Mouse (Mus musculus) midbrain, embryonic 15.5 days (tissue): ENCODE data around the gene Gm20708. TPM values are rescaled to one million over a fixed set of nuclear protein-coding genes. Genes with fewer than 3 reads are reported as not detected.

Experiments used
- ATAC-seq: fragments of 200-750 bp; cut with Nextera tagmentation; replicated peaks from 2 replicates; pipeline ENCODE4 v1.8.0; 2017; ENCODE audit warnings: moderate TSS enrichment
- H3K27ac ChIP-seq: fragments of 300-500 bp; sonication (generic); 2 replicates; pipeline ENCODE4 v1.5.1; 2015; ENCODE audit warnings: mild to moderate bottlenecking, inconsistent platforms
- H3K27me3 ChIP-seq: fragments of 300-500 bp; sonication (generic); replicated peaks from 2 replicates; pipeline ENCODE4 v1.6.1; 2015; ENCODE audit warnings: inconsistent platforms
- H3K36me3 ChIP-seq: fragments of 300-500 bp; sonication (generic); replicated peaks from 2 replicates; pipeline ENCODE4 v1.6.1; 2015; ENCODE audit warnings: inconsistent platforms
- H3K4me1 ChIP-seq: fragments of 300-500 bp; sonication (generic); 2 replicates; pipeline ENCODE4 v1.6.1; 2015; ENCODE audit warnings: inconsistent platforms
- H3K4me2 ChIP-seq: fragments of 300-500 bp; sonication (generic); 2 replicates; pipeline ENCODE4 v1.6.1; 2015; ENCODE audit warnings: inconsistent platforms, mild to moderate bottlenecking, moderate library complexity
- H3K4me3 ChIP-seq: fragments of 300-500 bp; sonication (generic); 2 replicates; pipeline ENCODE4 v1.5.1; 2015; ENCODE audit warnings: mild to moderate bottlenecking, inconsistent platforms
- H3K9ac ChIP-seq: fragments of 300-500 bp; sonication (generic); 2 replicates; pipeline ENCODE4 v1.6.1; 2015; ENCODE audit warnings: mild to moderate bottlenecking, inconsistent platforms
- H3K9me3 ChIP-seq: fragments of 300-500 bp; sonication (generic); 2 replicates; pipeline ENCODE4 v1.6.1; 2016; ENCODE audit warnings: inconsistent platforms
- WGBS: fragments of 180-500 bp; shearing (Covaris S2); methylation state at CpG from one replicate; pipeline ENCODE4 v1.1.7; 2015; ENCODE audit warnings: mixed read lengths; 5-methylcytosine and 5-hydroxymethylcytosine counted together
- polyA plus RNA-seq: library from polyadenylated mRNA; unstranded; fragments of >200 nt; fragmentation: Nextera tagmentation; extraction: Ambion mirVana; gene quantifications from 2 replicates; pipeline ENCODE4 v1.2.1, GENCODE M21; 2015

The Gm20708 gene
- polyA plus RNA-seq, 1 experiment from 2014 or later: 1.4 TPM

GRCm38 (mm10) chr11:117847593-117848215 is 38.2 kb downstream of the Gm20708 start:
- Histone ChIP-seq H3K27ac (peak overlapping the region; percentile 99), H3K36me3 (no peaks in the 10 kb centered on the region), H3K9ac (0 out of 2 replicates have a peak overlapping the region, but pooled peaks have one; percentile 93), H3K4me2 (peak overlapping the region; percentile 85), H3K4me3 (peak overlapping the region; percentile 72), H3K4me1 (peaks cover 23% of the 10 kb centered on the region), H3K27me3 (no peaks in the 10 kb centered on the region), H3K9me3 (no peaks in the 10 kb centered on the region)
- 83% methylated on average over 7 of the region's 7 CpGs for WGBS
- no peak for ATAC-seq

- 11% methylated on average over 19 of the region's 19 CpGs for WGBS
- H3K4me2 ChIP-seq: peak overlapping the region; percentile 85
- no peaks in the 10 kb centered on the region for H3K27me3 ChIP-seq
- ATAC-seq: peak; percentile 90
- peaks cover 23% of the 10 kb centered on the region for H3K4me1 ChIP-seq
- peak overlapping the region; percentile 93 for H3K9ac ChIP-seq
- H3K36me3 ChIP-seq: no peaks in the 10 kb centered on the region
- H3K27ac ChIP-seq: peak overlapping the region; percentile 99
- peak overlapping the region; percentile 72 for H3K4me3 ChIP-seq
- no peaks in the 10 kb centered on the region for H3K9me3 ChIP-seq
Measured at GRCm38 (mm10) chr11:117848271-117848984, 39.0 kb downstream of the Gm20708 start.

GRCm38 (mm10) chr11:117848985-117849671 is 39.7 kb downstream of the Gm20708 start, which contains the start of gene Birc5:
TSS of gene Birc5 (plus strand) at chr11:117849251.
- no peaks in the 10 kb centered on the region for H3K27me3 ChIP-seq
- no peaks in the 10 kb centered on the region for H3K36me3 ChIP-seq
- H3K4me3 ChIP-seq: peak within 1 kb of the TSS; percentile 72
- H3K4me2 ChIP-seq: peak within 1 kb of the TSS; percentile 85
- peaks cover 23% of the 10 kb centered on the region for H3K4me1 ChIP-seq
- 1% methylated on average over 50 of the region's 51 CpGs for WGBS
- H3K9me3 ChIP-seq: no peaks in the 10 kb centered on the region
- peak within 1 kb of the TSS; percentile 93 for H3K9ac ChIP-seq
- ATAC-seq: peak; percentile 96
- peak within 1 kb of the TSS; percentile 99 for H3K27ac ChIP-seq

- H3K27me3 ChIP-seq: no peaks in the 10 kb centered on the region
- 96% methylated on average over 3 of the region's 3 CpGs for WGBS
- no peak overlapping the region for H3K4me2 ChIP-seq
- no peaks in the 10 kb centered on the region for H3K9me3 ChIP-seq
- H3K9ac ChIP-seq: no peak overlapping the region
- peaks cover 19% of the 10 kb centered on the region for H3K4me1 ChIP-seq
- ATAC-seq: no peak
- no peak overlapping the region for H3K4me3 ChIP-seq
- no peaks in the 10 kb centered on the region for H3K36me3 ChIP-seq
- no peak overlapping the region for H3K27ac ChIP-seq
Measured at GRCm38 (mm10) chr11:117852875-117853274, 43.4 kb downstream of the Gm20708 start.

GRCm38 (mm10) chr11:117854241-117854640 is 44.8 kb downstream of the Gm20708 start:
- no peak overlapping the region for H3K9ac ChIP-seq
- H3K36me3 ChIP-seq: no peaks in the 10 kb centered on the region
- H3K4me3 ChIP-seq: no peak overlapping the region
- peaks cover 10% of the 10 kb centered on the region for H3K4me1 ChIP-seq
- ATAC-seq: no peak
- WGBS: 93% methylated on average over 9 of the region's 9 CpGs
- no peaks in the 10 kb centered on the region for H3K27me3 ChIP-seq
- H3K27ac ChIP-seq: no peak overlapping the region
- H3K4me2 ChIP-seq: no peak overlapping the region
- no peaks in the 10 kb centered on the region for H3K9me3 ChIP-seq

- no peak overlapping the region for H3K9ac ChIP-seq
- no peak for ATAC-seq
- no peak overlapping the region for H3K4me2 ChIP-seq
- no peak overlapping the region for H3K27ac ChIP-seq
- peaks cover 8% of the 10 kb centered on the region for H3K27me3 ChIP-seq
- no peaks in the 10 kb centered on the region for H3K36me3 ChIP-seq
- 95% methylated on average over 5 of the region's 5 CpGs for WGBS
- H3K9me3 ChIP-seq: no peaks in the 10 kb centered on the region
- H3K4me1 ChIP-seq: no peaks in the 10 kb centered on the region
- no peak overlapping the region for H3K4me3 ChIP-seq
Measured at GRCm38 (mm10) chr11:117855360-117855759, 45.9 kb downstream of the Gm20708 start.

- Histone ChIP-seq H3K4me2 (no peak overlapping the region), H3K36me3 (no peaks in the 10 kb centered on the region), H3K4me1 (peaks cover 3% of the 10 kb centered on the region; the same call in 1 of the 2 replicates), H3K9me3 (no peaks in the 10 kb centered on the region), H3K27me3 (peaks cover 15% of the 10 kb centered on the region), H3K27ac (no peak overlapping the region), H3K4me3 (no peak overlapping the region), H3K9ac (no peak overlapping the region)
- 75% methylated on average over 1 of the region's 1 CpGs for WGBS
- no peak for ATAC-seq
Measured at GRCm38 (mm10) chr11:117855975-117856374, 46.5 kb downstream of the Gm20708 start.

- no peak overlapping the region for H3K9ac ChIP-seq
- peaks cover 23% of the 10 kb centered on the region for H3K27me3 ChIP-seq
- H3K4me1 ChIP-seq: peaks cover 3% of the 10 kb centered on the region; the same call in 1 of the 2 replicates
- H3K9me3 ChIP-seq: no peaks in the 10 kb centered on the region
- no peak for ATAC-seq
- H3K27ac ChIP-seq: no peak overlapping the region
- WGBS: 91% methylated on average over 10 of the region's 10 CpGs
- H3K36me3 ChIP-seq: no peaks in the 10 kb centered on the region
- H3K4me2 ChIP-seq: no peak overlapping the region
- H3K4me3 ChIP-seq: no peak overlapping the region
Measured at GRCm38 (mm10) chr11:117857462-117857861, 48.0 kb downstream of the Gm20708 start.

- Histone ChIP-seq H3K27ac (no peak overlapping the region), H3K4me2 (no peak overlapping the region), H3K4me1 (peaks cover 3% of the 10 kb centered on the region; the same call in 1 of the 2 replicates), H3K4me3 (no peak overlapping the region), H3K9me3 (no peaks in the 10 kb centered on the region), H3K27me3 (peaks cover 24% of the 10 kb centered on the region), H3K36me3 (no peaks in the 10 kb centered on the region), H3K9ac (no peak overlapping the region)
- 57% methylated on average over 3 of the region's 3 CpGs for WGBS
- no peak for ATAC-seq
Measured at GRCm38 (mm10) chr11:117858392-117858791, 48.9 kb downstream of the Gm20708 start.

GRCm38 (mm10) chr11:117860601-117861000 is 51.1 kb downstream of the Gm20708 start, which contains the start of gene Tmem235:
TSS of gene Tmem235 (plus strand) at chr11:117860752.
- Histone ChIP-seq H3K4me1 (peaks cover 4% of the 10 kb centered on the region; the same call in 1 of the 2 replicates), H3K27ac (no peak within 1 kb of the TSS), H3K27me3 (peaks cover 31% of the 10 kb centered on the region), H3K36me3 (no peaks in the 10 kb centered on the region), H3K9ac (no peak within 1 kb of the TSS), H3K4me2 (peak within 1 kb of the TSS; percentile 24), H3K4me3 (no peak within 1 kb of the TSS), H3K9me3 (no peaks in the 10 kb centered on the region)
- WGBS: 4% methylated on average over 23 of the region's 23 CpGs
- ATAC-seq: no peak

GRCm38 (mm10) chr11:117863174-117863856 is 53.8 kb downstream of the Gm20708 start:
- peaks cover 31% of the 10 kb centered on the region for H3K27me3 ChIP-seq
- 25% methylated on average over 11 of the region's 11 CpGs for WGBS
- no peaks in the 10 kb centered on the region for H3K36me3 ChIP-seq
- no peak overlapping the region for H3K4me2 ChIP-seq
- H3K9me3 ChIP-seq: no peaks in the 10 kb centered on the region
- no peak overlapping the region for H3K9ac ChIP-seq
- peaks cover 12% of the 10 kb centered on the region for H3K4me1 ChIP-seq
- no peak overlapping the region for H3K27ac ChIP-seq
- H3K4me3 ChIP-seq: no peak overlapping the region
- no peak for ATAC-seq

GRCm38 (mm10) chr11:117864805-117865204 is 55.3 kb downstream of the Gm20708 start:
- 70% methylated on average over 2 of the region's 2 CpGs for WGBS
- Histone ChIP-seq H3K4me3 (no peak overlapping the region), H3K27ac (no peak overlapping the region), H3K36me3 (no peaks in the 10 kb centered on the region), H3K9ac (no peak overlapping the region), H3K4me1 (peaks cover 12% of the 10 kb centered on the region), H3K9me3 (no peaks in the 10 kb centered on the region), H3K27me3 (peaks cover 28% of the 10 kb centered on the region), H3K4me2 (no peak overlapping the region)
- ATAC-seq: no peak
